Mouse (Mus musculus) natural killer cell, adult 2 months (primary cell): ENCODE results near the gene Pnmal1.
"Not testable (repeated sequence)": the region's sequence is repeated elsewhere in the genome, so short reads cannot be mapped to it uniquely, and the experiment has no call there.

Experiments used
- DNase-seq, 2 experiments: peaks; one replicate each; pipeline ENCODE4 v3.0.0; 2022; ENCODE audit warnings: low spot score in 2 of 2

The Pnmal1 gene

DNA sequence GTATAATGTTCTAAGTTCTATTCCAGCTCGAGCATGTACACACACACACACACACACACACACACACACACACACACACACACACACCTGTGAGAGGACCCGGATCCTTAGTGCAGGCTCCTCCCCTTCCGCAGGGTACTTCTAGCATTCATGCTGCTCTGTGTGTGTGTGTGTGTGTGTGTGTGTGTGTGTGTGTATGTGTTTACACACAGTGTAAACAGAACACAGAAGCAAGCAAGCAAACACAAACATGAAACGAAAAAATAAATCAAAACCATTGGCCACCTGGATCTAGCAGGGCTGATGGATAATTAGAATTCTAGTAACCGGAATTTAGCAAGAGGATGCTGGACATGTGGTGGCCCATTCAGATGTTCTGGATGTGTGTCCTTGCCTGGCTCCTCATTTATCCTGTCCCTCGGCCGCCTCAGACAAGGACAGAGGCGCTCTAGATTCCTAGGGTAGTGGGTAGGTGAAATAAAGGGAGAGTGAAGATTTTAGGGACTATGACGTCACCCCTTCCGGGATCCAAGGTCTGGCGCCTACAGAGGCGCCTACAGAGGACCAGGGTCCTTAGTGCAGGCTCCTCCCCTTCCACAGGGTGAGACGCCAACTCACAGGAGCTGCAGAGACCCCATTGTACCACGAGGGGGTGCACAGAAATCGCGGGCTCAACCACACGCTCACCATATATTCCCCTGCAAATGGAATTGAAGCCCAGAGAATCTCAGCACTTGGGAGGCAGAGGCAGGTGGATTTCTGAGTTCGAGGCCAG, 8.4 kb upstream of the Pnmal1 start:
- peak; percentile 63 to 78 for DNase-seq

DNA sequence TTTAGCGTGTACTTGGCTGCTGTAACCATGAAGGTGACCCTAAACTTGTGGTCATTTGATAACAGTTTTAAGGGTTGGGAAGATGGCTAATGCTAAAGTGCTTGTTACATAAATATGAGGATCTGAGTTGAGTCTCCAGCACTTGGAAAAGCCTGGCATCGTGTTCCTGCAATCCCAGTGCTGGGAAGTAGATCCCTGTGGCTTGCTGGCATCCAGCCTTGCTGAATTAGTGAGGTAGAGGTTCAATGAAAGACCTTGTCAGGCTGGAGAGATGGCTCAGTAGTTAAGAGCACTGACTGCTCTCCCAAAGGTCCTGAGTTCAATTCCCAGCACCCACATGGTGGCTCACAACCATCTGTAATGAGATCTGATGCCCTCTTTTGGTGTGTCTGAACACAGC, 5.7 kb upstream of the Pnmal1 start:
- DNase-seq, result not testable (repeated sequence)

DNA sequence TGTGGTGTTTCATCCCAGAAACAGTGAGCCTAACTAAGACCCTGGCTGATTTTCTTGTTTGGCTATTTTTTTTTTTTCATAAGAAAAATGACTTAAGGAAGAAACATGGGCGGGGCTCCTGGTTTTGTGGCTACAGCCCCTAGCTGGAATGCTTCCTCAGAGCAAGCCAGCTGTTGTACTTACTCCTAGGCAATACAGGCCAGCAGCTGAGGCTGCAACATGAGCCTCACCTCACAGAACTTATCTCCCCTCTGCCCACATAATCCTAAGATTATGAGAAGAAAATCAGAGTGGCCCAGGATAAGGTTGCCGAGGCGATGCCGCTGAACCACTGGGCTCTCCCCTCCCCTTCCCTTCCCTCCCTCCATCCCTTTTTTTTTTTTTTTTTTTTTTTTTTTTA, 3.8 kb upstream of the Pnmal1 start:
- DNase-seq, result no peak

DNA sequence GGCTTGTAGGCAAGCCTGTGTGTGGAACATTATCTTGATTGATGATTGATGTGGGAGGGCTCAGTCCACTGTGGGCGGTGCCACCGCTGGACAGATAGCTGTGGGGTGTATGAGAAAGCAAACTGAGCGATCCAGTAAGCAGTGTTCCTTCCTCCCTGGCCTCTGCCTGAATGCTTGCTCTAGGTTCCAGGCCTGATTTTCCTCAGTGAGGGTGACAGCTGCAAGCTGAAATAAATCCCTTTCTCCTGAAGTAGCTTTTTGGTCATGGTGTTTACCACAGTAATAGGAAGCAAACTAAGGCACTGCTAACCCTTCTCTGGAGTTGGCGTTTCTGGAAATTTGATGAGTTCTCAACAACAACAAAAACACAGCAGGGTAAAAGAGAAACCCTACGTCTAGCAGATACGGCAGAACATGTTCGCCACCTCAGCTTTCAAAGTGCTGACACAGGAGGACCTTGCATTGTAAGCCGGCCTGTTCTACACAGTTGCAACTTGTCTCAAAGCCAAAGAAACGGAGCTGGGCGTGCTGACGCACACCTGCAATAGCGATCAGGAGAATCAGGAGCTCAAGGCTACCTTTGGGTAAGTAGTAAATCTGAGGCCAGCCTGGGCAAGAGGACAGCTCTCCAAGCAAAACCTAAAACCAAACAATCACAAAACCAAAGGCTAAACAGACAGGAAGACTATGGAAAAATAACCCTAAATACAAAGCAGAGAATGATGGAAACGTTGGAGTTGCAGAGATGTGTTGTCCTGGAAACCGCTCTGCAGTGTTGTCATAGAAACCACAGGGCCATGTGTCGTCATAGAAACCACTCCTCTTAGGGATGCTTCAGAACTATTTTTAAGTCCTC, 2.8 kb upstream of the Pnmal1 start:
- DNase-seq, result no peak

DNA sequence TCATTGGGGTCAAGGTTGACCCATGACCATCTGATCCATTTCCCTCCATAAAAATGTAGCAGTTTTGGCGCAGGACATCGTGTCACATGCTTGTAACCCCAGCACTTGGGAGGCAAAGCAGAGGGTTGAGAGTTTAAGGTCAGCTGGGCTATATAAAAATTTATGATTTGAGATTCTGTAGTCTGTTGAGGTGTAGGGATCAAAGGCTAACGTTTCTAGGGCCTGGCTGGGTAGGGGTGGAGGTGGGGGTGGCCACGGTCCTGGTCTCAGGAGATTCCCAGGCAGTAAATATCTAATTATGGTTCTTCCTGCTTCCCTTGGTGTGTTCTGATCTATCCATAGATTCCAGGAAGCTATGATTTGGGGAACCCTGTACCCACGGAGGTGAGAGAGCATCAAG, 2.2 kb downstream of the Pnmal1 start:
- no peak for DNase-seq

DNA sequence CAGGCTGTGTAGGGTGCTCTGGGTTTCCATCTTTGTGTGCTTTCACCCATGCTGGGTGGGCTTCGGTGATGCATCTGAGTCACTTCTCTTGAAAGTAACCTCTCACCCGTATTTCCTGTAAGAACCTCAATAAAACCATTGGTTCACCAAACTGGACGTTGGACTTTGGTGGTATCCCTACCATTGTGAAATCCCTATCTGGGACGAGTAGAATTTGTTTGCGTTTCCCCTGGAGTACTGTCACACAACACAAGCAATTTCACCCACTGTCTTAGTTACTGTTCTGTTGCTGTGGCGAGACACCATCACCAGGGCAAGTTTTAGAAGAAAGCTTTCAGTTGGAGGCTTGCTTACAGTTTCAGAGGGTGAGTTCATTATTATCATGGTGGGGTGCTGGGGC, 8.9 kb downstream of the Pnmal1 start:
- no peak for DNase-seq

DNA sequence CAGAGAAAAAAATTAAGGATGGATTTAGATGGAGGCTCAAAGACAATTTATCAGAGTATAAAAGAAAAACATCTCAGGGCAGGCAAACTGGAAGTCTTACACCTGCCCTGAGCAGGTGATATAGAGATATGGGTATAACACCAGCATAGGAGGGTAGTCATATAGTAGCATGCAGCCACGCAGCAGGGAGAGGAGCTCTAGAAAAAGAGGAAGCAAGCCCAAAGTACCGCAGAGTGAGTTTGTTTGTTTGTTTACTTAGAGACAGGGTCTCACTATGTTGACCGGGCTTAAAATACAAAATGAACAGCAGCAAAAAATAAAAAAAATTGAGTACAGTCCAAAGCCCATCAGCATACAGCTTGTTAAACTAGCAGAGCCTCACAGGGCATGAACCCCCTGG, 11.7 kb downstream of the Pnmal1 start:
- no peak for DNase-seq

DNA sequence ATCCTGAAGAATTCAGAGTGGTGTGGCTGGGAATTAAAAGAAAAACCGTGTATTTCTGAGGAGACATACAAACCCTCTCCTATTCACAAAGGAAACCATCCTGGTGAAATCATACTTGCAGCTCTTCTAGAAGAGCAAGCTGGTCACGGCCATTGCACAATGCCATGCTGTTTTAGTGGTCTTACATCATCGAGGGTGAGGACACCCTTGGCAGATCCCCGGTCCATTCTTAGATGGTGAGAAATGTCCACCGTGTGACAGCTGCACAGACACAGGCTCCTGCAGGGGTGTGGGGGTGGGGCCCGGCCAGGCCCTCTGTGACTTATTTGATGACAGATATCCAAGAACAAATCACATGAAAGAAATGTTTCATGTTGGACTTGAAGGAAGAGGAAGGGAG, 14.5 kb downstream of the Pnmal1 start:
- no peak for DNase-seq

DNA sequence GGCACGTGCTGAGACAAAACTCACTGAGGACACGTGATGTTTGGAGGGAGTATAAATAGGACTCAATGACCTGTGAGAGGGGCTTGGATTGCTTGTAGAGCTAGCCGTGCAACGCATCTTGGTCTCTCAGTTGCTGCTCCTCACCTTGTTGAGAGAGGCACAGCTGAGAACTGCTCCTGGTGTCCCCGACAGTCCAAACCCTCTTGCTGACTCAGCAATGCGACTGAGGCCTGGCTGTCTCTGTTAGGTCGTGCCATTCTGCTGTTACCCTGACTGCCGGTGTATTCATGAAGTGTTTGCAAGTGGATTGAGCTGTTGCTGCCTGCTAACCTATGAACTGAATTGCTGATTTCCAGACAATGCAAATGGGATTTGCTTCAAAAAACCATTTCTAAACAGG, 16.8 kb downstream of the Pnmal1 start:
- no peak for DNase-seq

DNA sequence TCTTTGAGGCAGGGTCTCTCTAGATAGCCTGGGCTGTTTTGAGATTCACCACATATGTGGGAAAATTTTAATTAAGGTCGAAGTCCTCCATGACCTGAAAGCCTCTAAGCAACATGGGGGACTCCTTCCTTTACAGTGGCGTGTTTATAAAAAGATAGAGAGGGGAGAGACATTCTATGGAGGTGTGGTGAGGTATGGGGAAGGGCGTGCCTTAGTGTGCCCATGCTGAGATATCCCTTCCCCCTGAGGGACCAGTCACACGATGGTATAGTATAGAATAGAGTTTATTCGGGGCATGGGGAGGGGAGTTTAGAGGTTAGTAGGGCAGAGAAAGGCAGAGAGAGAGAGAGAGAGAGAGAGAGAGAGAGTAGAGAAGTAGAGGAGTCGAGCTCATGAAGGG, 18.7 kb downstream of the Pnmal1 start:
- DNase-seq, result no peak

DNA sequence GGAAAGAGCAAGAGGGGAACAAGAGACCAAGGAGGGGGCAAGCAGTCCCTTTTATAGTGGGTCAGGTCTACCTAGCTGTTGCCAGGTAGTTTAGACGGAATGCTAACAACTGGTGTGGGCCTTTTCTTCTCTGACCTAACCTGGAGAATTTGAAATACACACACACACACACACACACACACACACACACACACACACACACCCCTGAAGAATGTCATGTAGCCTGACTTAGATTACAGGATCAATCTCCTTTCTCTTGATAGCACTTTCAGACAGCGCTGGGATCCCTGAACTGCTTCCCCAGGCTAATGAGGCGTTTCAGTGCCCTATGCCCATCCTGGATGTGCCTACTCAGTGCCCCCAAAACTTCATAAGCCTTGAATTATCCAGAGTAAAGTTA, 19.1 kb downstream of the Pnmal1 start:
- no peak for DNase-seq

DNA sequence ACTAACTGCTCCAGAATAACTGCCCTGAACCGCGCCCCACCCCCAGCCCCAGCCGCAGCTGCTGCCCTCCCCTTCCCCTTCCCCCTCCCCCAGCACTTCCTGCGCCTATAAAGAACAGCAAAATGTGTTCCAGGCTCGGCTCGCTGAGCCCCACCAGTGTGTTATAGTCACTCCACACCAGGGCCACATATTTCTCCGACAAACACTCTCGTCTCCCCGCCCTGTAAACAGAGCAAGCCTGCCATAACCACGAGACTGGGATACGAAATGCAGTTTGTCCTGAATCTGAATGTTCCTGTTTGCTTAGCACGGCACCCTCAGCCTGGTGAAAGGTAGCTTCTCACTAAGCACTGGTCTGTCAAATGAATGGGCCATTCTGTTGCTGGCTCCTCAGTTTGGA, 20.9 kb downstream of the Pnmal1 start:
- DNase-seq, result peak in 1 of 2 experiments; percentile 10

DNA sequence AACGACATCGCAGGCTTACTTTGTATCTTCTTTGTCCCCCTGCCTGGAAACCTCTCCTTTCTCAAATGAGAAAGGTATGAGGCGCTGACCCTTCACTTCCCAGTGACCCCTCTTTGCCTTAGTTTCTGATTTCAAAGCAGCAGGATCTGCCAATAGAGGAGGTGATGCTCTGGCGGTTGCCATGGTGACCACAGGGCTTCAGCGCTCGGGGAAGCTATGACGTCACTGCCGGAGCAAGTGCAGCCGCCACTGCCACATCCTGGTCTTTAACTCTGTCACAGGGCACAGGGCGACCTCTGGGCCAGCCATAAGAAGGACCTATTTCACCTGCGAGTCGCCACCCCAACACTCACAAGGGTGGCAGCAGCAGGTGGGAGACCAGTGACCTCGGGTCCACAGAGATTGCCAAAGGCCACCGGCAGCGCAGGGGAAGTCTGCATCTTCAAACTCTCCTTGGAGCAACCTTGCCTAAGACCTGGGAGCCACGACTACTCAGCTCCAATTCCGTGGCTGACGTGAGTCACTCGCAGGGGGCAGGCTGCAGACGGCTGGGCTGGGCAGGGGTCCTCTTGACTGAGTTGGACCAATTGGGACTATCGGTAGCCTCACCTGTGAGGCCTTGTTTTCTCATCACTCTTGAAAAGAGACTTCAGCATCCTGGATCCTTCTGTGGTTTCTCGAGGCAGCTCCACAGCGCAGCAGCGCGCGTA, 23.5 kb downstream of the Pnmal1 start, which contains the start of gene Gm42372:
TSS of gene Gm42372 (plus strand) at position 228 of the 710 bp plus-strand sequence.
- DNase-seq, result peak; percentile 80 to 82

DNA sequence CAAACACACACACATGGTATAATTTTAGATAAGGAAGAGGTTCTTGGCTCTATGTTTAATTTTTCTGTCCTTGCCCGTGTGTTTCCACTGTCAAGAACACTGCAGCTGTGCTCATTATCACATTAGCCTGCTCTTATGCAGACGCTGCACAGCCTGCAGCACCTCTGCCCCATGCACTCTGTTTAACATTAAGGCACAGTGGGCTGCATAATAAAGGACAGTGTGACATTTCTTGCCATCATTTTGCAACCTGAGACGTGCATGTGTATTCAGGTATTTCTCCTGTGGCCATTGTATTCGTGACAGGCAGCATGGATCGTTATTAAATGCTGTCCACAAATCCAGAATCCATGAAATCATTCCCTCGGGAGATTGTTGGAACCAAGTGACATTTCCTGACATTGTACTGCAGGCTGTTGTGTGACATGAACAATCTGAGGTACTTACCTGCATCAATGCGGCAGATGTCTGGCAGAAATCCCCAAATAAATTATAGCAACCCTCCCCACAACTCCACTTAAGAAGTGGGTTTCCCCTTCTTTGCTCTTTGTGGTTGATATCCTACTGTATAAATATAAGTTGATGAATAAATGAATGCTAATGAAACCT, 28.2 kb downstream of the Pnmal1 start:
- no peak for DNase-seq

DNA sequence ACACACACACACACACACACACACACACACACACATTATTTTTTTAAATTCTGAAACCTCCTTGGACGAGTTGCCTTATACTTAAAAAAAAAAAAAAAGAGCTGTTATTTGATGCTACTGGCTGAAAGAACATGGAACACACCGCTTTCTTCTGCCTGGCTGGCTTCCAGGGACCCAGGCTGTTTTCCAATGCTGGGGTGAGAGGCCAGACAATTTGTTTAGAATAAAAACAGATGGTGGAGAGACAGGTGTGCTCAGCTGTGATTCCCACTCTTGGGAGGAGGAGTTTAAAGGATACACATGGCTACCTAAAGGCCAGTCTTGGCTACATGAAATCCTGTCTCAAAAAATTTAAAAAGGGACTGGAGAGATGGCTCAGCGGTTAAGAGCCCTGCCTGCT, 28.9 kb downstream of the Pnmal1 start:
- DNase-seq, result no peak

DNA sequence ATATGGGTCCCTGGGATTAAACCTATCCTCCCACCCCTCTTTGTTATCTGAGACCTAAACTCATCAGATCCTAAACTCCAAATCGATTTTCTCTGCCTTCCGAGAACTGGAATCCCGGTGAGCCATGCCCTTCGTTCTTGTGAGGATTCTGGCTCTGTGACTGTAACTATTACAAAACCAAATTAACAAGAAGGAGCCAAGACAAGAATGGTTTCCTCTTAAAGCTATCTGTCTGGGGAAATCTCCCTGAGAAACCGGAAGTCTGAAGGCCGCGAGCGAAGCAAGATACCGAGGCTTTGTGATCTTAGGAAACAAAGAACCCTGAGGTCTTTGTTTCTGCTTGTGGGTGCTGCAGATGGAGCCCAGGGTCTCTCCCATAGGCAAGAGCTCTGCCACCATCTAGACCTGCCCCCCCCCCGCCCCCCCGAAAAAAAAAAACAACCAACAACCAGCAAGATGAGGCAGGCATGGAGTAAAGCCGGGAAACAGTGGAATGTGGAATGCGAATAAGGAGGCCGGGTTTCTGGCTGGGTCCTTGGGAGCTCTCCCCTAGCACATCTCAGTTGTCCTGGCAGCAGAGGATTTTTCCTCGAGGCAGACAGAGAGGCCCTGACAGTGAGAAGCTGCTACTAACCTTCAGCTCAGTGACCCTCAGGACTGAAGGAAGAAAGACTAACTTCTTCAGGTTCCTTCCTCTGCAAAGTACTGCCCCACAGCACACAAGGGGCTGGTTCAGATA, 30.7 kb downstream of the Pnmal1 start:
- no peak for DNase-seq

DNA sequence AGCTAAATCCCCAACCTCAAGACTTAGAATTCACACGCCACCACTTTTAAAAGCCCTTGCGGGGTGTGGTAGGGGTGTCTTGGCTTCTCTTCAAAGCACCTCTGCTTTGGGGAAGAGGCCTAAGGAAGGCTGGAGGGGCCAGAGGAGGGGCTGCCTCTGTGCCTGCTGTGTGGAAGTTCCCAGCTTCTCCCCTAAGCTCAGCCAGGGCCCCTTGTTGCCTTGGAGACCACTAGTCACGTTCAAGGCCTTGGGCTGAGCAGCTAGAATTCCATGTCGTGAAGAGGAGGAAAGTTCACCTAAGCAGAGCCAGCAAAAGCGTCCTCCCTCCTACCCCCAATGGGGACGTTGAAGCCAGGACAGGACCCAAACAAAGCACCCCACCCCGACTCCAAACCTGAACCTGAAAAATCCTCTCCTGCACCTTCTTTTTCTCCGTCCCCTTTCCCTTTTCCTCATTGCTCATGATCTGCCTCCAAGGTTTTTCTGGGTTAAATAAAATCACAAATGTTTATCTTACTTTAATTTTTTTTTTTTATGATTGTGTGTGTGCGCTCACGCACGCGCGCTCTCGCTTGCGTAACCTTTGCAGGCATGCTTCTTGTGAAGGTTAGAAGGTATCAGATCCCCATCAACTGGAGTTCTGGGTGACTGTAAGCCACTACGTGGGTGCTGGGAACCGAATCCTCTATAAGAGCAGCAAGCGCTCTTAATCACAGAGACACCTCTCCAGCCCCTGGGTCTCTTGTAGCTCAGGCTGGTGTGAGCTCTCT, 32.4 kb downstream of the Pnmal1 start:
- no peak for DNase-seq

DNA sequence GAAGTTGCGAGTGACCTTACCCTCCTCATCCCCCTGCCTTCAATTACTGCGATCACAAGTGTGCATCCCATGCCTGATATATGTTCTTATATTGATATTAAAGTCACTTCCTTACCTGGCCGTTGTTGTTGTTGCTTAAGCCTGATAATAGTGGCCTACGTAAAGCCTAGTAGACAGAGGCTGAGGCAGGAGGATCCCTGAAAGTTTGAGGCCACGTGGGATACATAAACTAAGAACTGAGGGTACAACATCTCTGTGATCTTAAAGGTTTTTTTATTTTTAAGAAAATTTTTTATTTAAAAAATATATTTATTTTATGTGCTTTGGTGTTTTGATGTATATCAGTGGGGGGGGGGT, 33.0 kb downstream of the Pnmal1 start, which contains the start of gene Ccdc8:
TSS of gene Ccdc8 (plus strand) at position 258 of the 357 bp plus-strand sequence.
- no peak for DNase-seq

DNA sequence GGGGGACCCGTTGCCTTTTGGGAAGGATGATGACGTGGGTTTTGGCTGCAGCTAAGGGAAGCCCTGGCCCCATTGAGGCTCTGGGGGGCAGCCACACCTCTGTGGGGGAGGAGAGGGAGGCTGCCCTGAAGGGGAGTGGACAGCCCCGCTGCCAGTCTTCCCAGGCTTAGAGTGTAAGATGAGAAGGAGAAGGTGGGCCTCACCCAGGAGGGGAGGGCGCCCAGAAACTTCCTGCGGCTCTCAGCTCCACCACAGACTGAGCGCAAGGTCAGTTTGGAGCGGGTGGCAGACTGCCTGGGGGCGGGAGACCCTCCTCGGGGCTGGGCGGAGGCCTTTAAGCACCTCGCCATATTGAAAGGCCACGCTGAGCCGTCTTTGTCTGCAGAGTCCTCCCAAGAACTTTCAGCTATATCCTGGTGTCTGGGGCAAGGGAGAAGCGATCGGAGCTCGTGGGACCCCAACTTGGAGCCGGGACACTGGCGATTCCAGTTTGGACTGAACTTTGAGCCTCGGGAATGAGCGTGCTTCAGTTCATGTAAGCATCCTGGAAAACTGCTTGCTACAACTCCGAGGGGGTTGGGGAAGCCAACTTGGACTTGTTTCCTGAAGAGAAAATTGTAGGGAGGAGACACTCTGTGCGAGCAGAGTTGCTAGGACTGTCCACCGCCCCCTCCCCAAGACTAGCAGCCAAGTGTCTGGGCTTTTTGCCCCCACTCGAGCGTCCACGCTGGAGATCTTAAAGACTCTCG, 34.3 kb downstream of the Pnmal1 start:
- DNase-seq, result no peak

DNA sequence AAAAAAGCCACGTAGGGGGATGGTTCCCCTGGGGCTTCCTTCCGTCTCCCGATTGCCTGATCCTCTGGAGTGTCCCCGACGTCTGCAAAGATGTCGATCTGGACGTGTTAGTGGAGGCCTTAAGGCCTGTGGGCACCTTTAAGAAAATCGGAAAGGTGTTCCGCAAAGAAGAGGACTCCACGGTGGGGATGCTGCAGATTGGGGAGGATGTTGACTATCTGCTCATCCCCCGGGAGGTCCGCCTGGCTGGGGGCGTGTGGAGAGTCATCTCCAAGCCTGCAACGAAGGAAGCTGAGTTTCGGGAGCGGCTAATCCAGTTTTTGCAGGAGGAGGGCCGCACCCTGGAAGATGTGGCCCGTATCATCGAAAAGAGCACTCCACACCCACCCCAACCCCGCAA, 34.9 kb downstream of the Pnmal1 start:
- DNase-seq, result no peak
